Mouse (Mus musculus) cortical plate, adult 2 months (tissue): ENCODE results near the gene Slc9a5. TPM values are rescaled to one million over a fixed set of nuclear protein-coding genes. Genes with fewer than 3 reads are reported as not detected.

ENCODE experiments used
- H3K27ac ChIP-seq: fragments of 200-500 bp; 2 replicates; pipeline ENCODE4 v1.5.1; 2012; ENCODE audit warnings: low read length, control low read depth, inconsistent platforms; ENCODE audit not compliant: insufficient read depth
- H3K4me1 ChIP-seq: fragments of 200-500 bp; 2 replicates; pipeline ENCODE4 v1.6.1; 2011; ENCODE audit warnings: low read length; ENCODE audit not compliant: control insufficient read depth, insufficient read depth
- H3K4me3 ChIP-seq: fragments of 200-500 bp; 2 replicates; pipeline ENCODE4 v1.5.1; 2011; ENCODE audit warnings: mild to moderate bottlenecking, low read length, control low read depth; ENCODE audit not compliant: insufficient read depth
- CTCF ChIP-seq: fragments of 200-500 bp; IDR thresholded peaks from 2 replicates; pipeline ENCODE4 v1.5.1; 2011; ENCODE audit warnings: mild to moderate bottlenecking, control low read depth, low read length; ENCODE audit not compliant: insufficient read depth; ENCODE audit errors: extremely low read depth
- POLR2A ChIP-seq: fragments of 200-500 bp; IDR thresholded peaks from 2 replicates; pipeline ENCODE4 v1.6.1; 2011; ENCODE audit warnings: mild to moderate bottlenecking, low read length, control low read depth; ENCODE audit not compliant: insufficient read depth; ENCODE audit errors: extremely low read depth
- polyA plus RNA-seq: library from polyadenylated mRNA; depleted of rRNA; stranded (reverse); fragments of >200 nt; gene quantifications from 2 replicates; pipeline ENCODE4 v1.2.3, GENCODE M21; 2012

Gene Slc9a5
- polyA plus RNA-seq, 1 experiment = 33.7 TPM

GRCm38 (mm10) chr8:105308428-105308827 lies 40.2 kb upstream of the Slc9a5 start:
- no peak overlapping the region for H3K4me3 ChIP-seq
- H3K27ac ChIP-seq = no peak overlapping the region
- peaks cover 3% of the 10 kb centered on the region; the same call in 1 of the 2 replicates for H3K4me1 ChIP-seq
- TF ChIP-seq POLR2A (no peak), CTCF (no peak)

- H3K4me1 ChIP-seq = peaks cover 3% of the 10 kb centered on the region; the same call in 1 of the 2 replicates
- TF ChIP-seq POLR2A (no peak), CTCF (no peak)
- no peak overlapping the region for H3K27ac ChIP-seq
- no peak overlapping the region for H3K4me3 ChIP-seq
Observed at GRCm38 (mm10) chr8:105309142-105309847, 39.3 kb upstream of the Slc9a5 start.

- no peak overlapping the region for H3K27ac ChIP-seq
- H3K4me3 ChIP-seq = no peak overlapping the region
- peaks cover 3% of the 10 kb centered on the region; the same call in 1 of the 2 replicates for H3K4me1 ChIP-seq
- TF ChIP-seq CTCF (no peak), POLR2A (no peak)
Observed at GRCm38 (mm10) chr8:105310118-105310517, 38.5 kb upstream of the Slc9a5 start.

- Histone ChIP-seq H3K27ac (no peak overlapping the region), H3K4me1 (peaks cover under 1% of the 10 kb centered on the region; the same call in 1 of the 2 replicates), H3K4me3 (no peak overlapping the region)
- TF ChIP-seq CTCF (no peak), POLR2A (no peak)
Observed at GRCm38 (mm10) chr8:105311718-105312117, 36.9 kb upstream of the Slc9a5 start.

GRCm38 (mm10) chr8:105312891-105313481 lies 35.7 kb upstream of the Slc9a5 start:
- no peak overlapping the region for H3K27ac ChIP-seq
- no peaks in the 10 kb centered on the region for H3K4me1 ChIP-seq
- no peak for TF ChIP-seq POLR2A
- TF ChIP-seq CTCF = no peak
- no peak overlapping the region for H3K4me3 ChIP-seq

GRCm38 (mm10) chr8:105313622-105314402 lies 34.8 kb upstream of the Slc9a5 start:
- peaks cover 1% of the 10 kb centered on the region; the same call in 1 of the 2 replicates for H3K4me1 ChIP-seq
- H3K4me3 ChIP-seq = no peak overlapping the region
- TF ChIP-seq POLR2A (no peak), CTCF (no peak)
- no peak overlapping the region for H3K27ac ChIP-seq

- TF ChIP-seq POLR2A (no peak), CTCF (no peak)
- H3K4me3 ChIP-seq = no peak overlapping the region
- H3K27ac ChIP-seq = no peak overlapping the region
- H3K4me1 ChIP-seq = peaks cover 1% of the 10 kb centered on the region; the same call in 1 of the 2 replicates
Observed at GRCm38 (mm10) chr8:105315073-105315769, 33.4 kb upstream of the Slc9a5 start.

GRCm38 (mm10) chr8:105317941-105318340 lies 30.7 kb upstream of the Slc9a5 start:
- TF ChIP-seq POLR2A (no peak), CTCF (no peak)
- Histone ChIP-seq H3K4me3 (no peak overlapping the region), H3K4me1 (peaks cover 1% of the 10 kb centered on the region; the same call in 1 of the 2 replicates), H3K27ac (no peak overlapping the region)

GRCm38 (mm10) chr8:105318662-105319190 lies 29.9 kb upstream of the Slc9a5 start:
- Histone ChIP-seq H3K27ac (no peak overlapping the region), H3K4me1 (peaks cover 1% of the 10 kb centered on the region; the same call in 1 of the 2 replicates), H3K4me3 (no peak overlapping the region)
- TF ChIP-seq POLR2A = no peak
- no peak for TF ChIP-seq CTCF
